Mouse (Mus musculus) gastrocnemius, adult 18-20 months (tissue): ENCODE data around the gene Gm6217. TPM values are rescaled to one million over a fixed set of nuclear protein-coding genes. Genes with fewer than 3 reads are reported as not detected.

Source experiments
- total RNA-seq, 2 experiments: library from RNA; stranded (reverse); gene quantifications; 2 replicates each; pipeline ENCODE4 v1.2.3; 2021

Gene Gm6217
- total RNA-seq, 2 experiments from 2014 or later = not detected

Other genes starting within 250 kb of the Gm6217 start
- gene Mff, start 206.5 kb downstream of the Gm6217 start, total RNA-seq = 100 to 1,000 TPM; 134 to 137 TPM
- not detected for gene Tm4sf20, start 162.9 kb downstream of the Gm6217 start, total RNA-seq
- gene Gm47791, start 160.2 kb downstream of the Gm6217 start, total RNA-seq = not detected
- gene Agfg1, start 91.9 kb downstream of the Gm6217 start, total RNA-seq = 10 to 100 TPM; 20.4 to 23.4 TPM
- gene A030005L19Rik, start 18.1 kb downstream of the Gm6217 start, total RNA-seq = not detected
- gene A030014E15Rik, start 6.5 kb downstream of the Gm6217 start, total RNA-seq = not detected
- gene A030003K21Rik, start 12.0 kb upstream of the Gm6217 start, total RNA-seq = not detected
- gene Gm7544, start 24.6 kb upstream of the Gm6217 start, total RNA-seq = not detected
- gene Gm47955, start 28.9 kb upstream of the Gm6217 start, total RNA-seq = not detected
- not detected for gene Gm47959, start 69.1 kb upstream of the Gm6217 start, total RNA-seq
- not detected for gene Slc19a3, start 107.0 kb upstream of the Gm6217 start, total RNA-seq
- not detected for gene Krtap28-10, start 111.1 kb upstream of the Gm6217 start, total RNA-seq
- not detected for gene Gm47969, start 113.5 kb upstream of the Gm6217 start, total RNA-seq
- gene A030005K14Rik, start 128.0 kb upstream of the Gm6217 start, total RNA-seq = not detected
- not detected for gene Krtap28-13, start 129.5 kb upstream of the Gm6217 start, total RNA-seq
- not detected for gene Ccl20, start 185.4 kb upstream of the Gm6217 start, total RNA-seq
- gene Daw1, start 228.4 kb upstream of the Gm6217 start, total RNA-seq = not detected